Mouse (Mus musculus) stomach, embryonic 14.5 days (tissue): ENCODE results near the gene Gm17334. TPM values are rescaled to one million over a fixed set of nuclear protein-coding genes. Genes with fewer than 3 reads are reported as not detected.

ENCODE experiments used
- ATAC-seq: fragments of 200-750 bp; cut with Nextera tagmentation; 2 replicates; pipeline ENCODE4 v1.8.0; 2017; ENCODE audit warnings: low read depth, moderate TSS enrichment; ENCODE audit not compliant: insufficient number of reproducible peaks, insufficient read depth, low FRiP score
- H3K27ac ChIP-seq: fragments of 300-500 bp; sonication (generic); 2 replicates; pipeline ENCODE4 v1.5.1; 2014; ENCODE audit warnings: mild to moderate bottlenecking, low read length, moderate library complexity, mixed read lengths
- H3K27me3 ChIP-seq: fragments of 300-500 bp; sonication (generic); 2 replicates; pipeline ENCODE4 v1.6.1; 2014; ENCODE audit warnings: low read length, control low read depth, mixed read lengths; ENCODE audit not compliant: control insufficient read depth, insufficient read depth
- H3K36me3 ChIP-seq: fragments of 300-500 bp; sonication (generic); 2 replicates; pipeline ENCODE4 v1.6.1; 2014; ENCODE audit warnings: mild to moderate bottlenecking, control low read depth, low read length, moderate library complexity, mixed read lengths; ENCODE audit not compliant: control insufficient read depth, insufficient read depth
- H3K4me1 ChIP-seq: fragments of 300-500 bp; sonication (generic); 2 replicates; pipeline ENCODE4 v1.6.1; 2014; ENCODE audit warnings: low read length, control low read depth, mixed read lengths; ENCODE audit not compliant: control insufficient read depth, insufficient read depth
- H3K4me2 ChIP-seq: fragments of 300-500 bp; sonication (generic); replicated peaks from 2 replicates; pipeline ENCODE4 v1.6.1; 2014; ENCODE audit warnings: low read depth, low read length, control low read depth
- H3K4me3 ChIP-seq: fragments of 300-500 bp; sonication (generic); 2 replicates; pipeline ENCODE4 v1.5.1; 2014; ENCODE audit warnings: low read depth, low read length, control low read depth
- H3K9ac ChIP-seq: fragments of 300-500 bp; sonication (generic); replicated peaks from 2 replicates; pipeline ENCODE4 v1.6.1; 2014; ENCODE audit warnings: low read depth, mild to moderate bottlenecking, control low read depth, low read length, moderate library complexity, mixed read lengths
- H3K9me3 ChIP-seq: fragments of 300-500 bp; sonication (generic); 2 replicates; pipeline ENCODE4 v1.6.1; 2016; ENCODE audit warnings: low read depth, low read length, control low read depth; ENCODE audit not compliant: control insufficient read depth
- WGBS: fragments of 180-500 bp; shearing (Covaris S2); extraction: QIAGEN DNeasy Blood & Tissue Kit; methylation state at CpG from one replicate; pipeline ENCODE4 v1.1.7; 2014; 5-methylcytosine and 5-hydroxymethylcytosine counted together
- polyA plus RNA-seq: library from polyadenylated mRNA; unstranded; fragments of >200 nt; fragmentation: Nextera tagmentation; extraction: Ambion mirVana; gene quantifications from 2 replicates; pipeline ENCODE4 v1.2.1, GENCODE M21; 2014

The Gm17334 gene
- polyA plus RNA-seq, 1 experiment from 2014 or later: 0.46 TPM

DNA sequence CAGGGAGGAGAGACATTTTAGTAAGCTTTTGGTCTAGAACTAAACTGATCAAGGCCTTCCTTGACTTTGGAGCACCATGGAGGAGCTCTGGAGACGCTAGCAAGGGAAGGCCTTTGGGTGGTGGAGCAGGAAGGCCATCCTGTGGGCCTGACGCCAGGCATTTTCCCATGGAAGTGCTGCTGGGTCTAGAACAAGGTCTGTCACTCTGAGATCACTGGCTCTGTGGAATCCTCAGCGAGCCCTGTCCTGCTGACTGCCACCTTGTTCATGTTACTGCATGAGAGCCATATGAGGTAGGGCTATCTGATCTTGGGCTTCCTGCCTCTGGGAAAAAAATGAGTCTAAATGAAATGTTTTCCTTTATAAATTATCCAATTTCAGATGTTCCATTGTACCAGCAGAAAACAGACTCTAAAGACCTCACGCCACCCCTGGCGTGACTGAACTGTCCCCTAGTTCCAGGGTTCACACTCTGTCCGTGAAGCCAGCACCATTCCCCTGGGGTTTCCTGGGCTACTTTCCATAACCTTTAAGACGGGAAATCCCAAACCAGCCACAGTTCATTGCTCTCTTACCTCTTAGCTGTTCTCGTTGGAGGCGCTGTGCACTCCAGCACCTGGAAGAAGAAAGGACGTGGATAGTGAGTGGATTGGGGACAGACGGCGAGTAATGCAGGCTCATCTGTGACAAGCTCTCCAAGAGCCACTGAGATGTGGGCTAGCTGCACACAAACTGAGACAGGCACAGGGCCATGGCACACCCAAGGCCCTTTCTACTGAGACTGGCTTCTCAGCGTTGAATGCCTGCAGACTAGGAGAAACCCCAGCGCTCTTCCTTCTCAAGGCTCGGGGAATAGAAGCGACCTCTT, 40.2 kb upstream of the Gm17334 start:
- 82% methylated on average over 16 of the region's 16 CpGs for WGBS
- no peak for ATAC-seq
- H3K4me1 ChIP-seq: 0 out of 2 replicates have a peak, but pooled peaks cover 4% of the 10 kb centered on the region
- H3K4me2 ChIP-seq: no peak overlapping the region
- H3K9me3 ChIP-seq: no peaks in the 10 kb centered on the region
- no peak overlapping the region for H3K27ac ChIP-seq
- H3K36me3 ChIP-seq: no peaks in the 10 kb centered on the region
- H3K4me3 ChIP-seq: no peak overlapping the region
- H3K9ac ChIP-seq: no peak overlapping the region
- H3K27me3 ChIP-seq: no peaks in the 10 kb centered on the region

DNA sequence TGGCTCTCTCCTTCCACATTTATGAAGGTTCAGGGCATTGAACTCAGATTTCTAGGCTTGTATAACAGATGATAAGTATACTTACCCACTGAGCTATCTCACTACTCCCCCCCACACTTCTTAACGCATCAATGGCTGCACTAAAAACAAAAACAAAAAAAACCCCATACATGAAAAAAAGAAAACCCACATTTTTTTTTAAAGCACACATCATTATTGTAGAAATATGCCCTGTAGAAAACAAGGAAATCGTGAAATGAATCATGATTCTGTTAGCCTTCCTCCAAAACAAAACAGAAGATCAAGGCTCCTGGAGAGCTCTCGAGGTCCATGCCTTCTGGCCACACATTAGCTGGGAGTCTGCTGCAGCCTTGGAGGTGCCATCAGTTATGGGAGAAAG, 38.3 kb upstream of the Gm17334 start:
- 81% methylated on average over 3 of the region's 3 CpGs for WGBS
- 0 out of 2 replicates have a peak, but pooled peaks cover 4% of the 10 kb centered on the region for H3K4me1 ChIP-seq
- no peaks in the 10 kb centered on the region for H3K36me3 ChIP-seq
- H3K4me3 ChIP-seq: no peak overlapping the region
- H3K9me3 ChIP-seq: no peaks in the 10 kb centered on the region
- no peak overlapping the region for H3K9ac ChIP-seq
- H3K4me2 ChIP-seq: no peak overlapping the region
- no peaks in the 10 kb centered on the region for H3K27me3 ChIP-seq
- ATAC-seq: no peak
- H3K27ac ChIP-seq: no peak overlapping the region

DNA sequence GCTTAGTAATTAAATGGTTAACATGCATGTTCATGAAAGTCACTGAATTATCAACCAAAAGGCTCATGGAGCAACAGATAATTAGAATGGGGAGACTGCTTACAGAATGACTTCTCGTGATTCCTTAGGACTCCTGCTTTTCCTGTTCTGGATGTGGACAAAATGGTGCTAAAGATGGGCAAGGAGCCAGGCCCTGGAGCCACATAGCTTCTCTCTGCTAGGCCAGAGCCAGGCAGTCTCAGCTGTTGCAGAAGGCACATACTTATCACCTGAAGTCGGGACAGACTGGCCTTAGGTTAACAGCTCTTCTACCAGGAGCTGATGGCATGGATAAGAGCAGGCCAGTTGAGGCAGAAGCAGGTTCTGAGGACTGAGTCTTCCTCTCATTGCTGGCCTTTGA, 37.8 kb upstream of the Gm17334 start:
- Histone ChIP-seq H3K4me2 (no peak overlapping the region), H3K4me3 (no peak overlapping the region), H3K9me3 (no peaks in the 10 kb centered on the region), H3K27ac (no peak overlapping the region), H3K9ac (no peak overlapping the region), H3K36me3 (no peaks in the 10 kb centered on the region), H3K27me3 (no peaks in the 10 kb centered on the region), H3K4me1 (0 out of 2 replicates have a peak, but pooled peaks cover 4% of the 10 kb centered on the region)
- no peak for ATAC-seq
- 56% methylated on average over 2 of the region's 2 CpGs for WGBS

DNA sequence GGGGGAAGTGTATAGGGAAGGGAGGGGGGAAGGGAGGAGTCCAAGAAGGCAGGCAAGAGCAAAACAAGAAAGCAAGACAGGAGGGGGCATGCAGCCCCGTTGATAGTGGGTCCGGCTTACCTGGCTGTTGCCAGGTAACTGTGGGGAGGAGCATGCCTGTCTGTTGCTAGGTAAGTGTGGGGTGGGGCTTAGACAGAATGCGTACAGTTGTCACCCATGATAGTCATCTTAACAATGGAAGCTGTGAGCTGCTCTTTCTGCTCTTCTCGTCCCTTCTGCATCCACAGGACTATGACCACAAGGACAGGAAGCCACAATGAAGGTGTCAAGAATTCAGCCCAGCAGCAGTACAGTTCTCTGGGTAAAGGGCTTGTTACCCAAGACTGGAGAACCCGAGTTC, 37.2 kb upstream of the Gm17334 start:
- H3K4me1 ChIP-seq: 0 out of 2 replicates have a peak, but pooled peaks cover 4% of the 10 kb centered on the region
- no peak for ATAC-seq
- H3K4me2 ChIP-seq: no peak overlapping the region
- no peaks in the 10 kb centered on the region for H3K27me3 ChIP-seq
- 72% methylated on average over 5 of the region's 5 CpGs for WGBS
- no peaks in the 10 kb centered on the region for H3K9me3 ChIP-seq
- H3K36me3 ChIP-seq: no peaks in the 10 kb centered on the region
- no peak overlapping the region for H3K27ac ChIP-seq
- no peak overlapping the region for H3K4me3 ChIP-seq
- no peak overlapping the region for H3K9ac ChIP-seq

DNA sequence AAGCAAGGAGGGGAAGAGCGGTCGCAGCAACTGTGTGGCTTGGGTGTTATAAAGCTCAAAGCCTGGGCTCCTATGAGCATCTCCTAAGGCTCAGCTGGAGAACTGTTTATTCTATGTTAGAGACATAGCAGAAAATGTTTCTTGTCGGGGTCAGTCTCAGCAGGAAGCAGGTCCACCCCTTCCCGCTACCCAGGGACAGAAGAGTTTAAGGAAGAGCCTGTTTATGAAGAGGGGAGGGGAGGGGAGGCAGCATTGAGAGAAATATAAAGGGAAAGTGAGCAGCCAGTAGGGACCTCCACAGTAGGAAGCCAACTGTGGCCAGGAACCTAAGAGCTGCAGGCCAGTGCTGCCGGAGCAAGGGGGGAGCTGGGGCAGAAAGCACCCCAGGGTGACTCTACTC, 36.4 kb upstream of the Gm17334 start:
- H3K27ac ChIP-seq: no peak overlapping the region; the same call in 1 of the 2 replicates
- no peak; the same call in 1 of the 2 replicates for ATAC-seq

DNA sequence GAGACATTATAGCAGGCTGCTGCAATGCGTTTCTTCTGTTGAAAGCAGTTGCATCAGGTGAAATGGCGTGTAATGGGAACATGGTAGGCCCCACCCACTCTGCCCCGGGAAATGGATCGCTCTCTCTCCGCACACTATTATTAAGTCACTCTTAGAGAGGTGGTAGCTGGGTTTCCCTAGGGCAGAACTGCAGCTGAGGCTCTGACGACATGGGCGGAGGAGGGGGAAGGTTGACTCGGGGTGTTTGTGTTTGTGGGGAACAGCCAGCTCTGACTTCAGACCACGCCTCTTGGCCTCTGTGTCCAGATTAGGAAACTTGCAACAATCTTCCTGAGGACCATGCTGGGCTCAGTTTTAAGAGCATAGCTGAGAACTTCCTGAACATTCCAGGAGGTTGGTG, 32.8 kb upstream of the Gm17334 start:
- ATAC-seq: no peak
- 0 out of 2 replicates have a peak, but pooled peaks cover 4% of the 10 kb centered on the region for H3K4me1 ChIP-seq
- no peak overlapping the region for H3K27ac ChIP-seq
- 78% methylated on average over 9 of the region's 9 CpGs for WGBS
- no peak overlapping the region for H3K9ac ChIP-seq
- no peaks in the 10 kb centered on the region for H3K27me3 ChIP-seq
- H3K9me3 ChIP-seq: no peaks in the 10 kb centered on the region
- H3K36me3 ChIP-seq: no peaks in the 10 kb centered on the region
- H3K4me2 ChIP-seq: no peak overlapping the region
- H3K4me3 ChIP-seq: no peak overlapping the region

More for the DNA sequence above, 36.4 kb upstream of the Gm17334 start:
- WGBS: 41% methylated on average over 5 of the region's 5 CpGs
- Histone ChIP-seq H3K9ac (no peak overlapping the region), H3K4me1 (0 out of 2 replicates have a peak, but pooled peaks cover 4% of the 10 kb centered on the region), H3K9me3 (no peaks in the 10 kb centered on the region), H3K4me2 (no peak overlapping the region), H3K4me3 (no peak overlapping the region), H3K36me3 (no peaks in the 10 kb centered on the region), H3K27me3 (no peaks in the 10 kb centered on the region)

DNA sequence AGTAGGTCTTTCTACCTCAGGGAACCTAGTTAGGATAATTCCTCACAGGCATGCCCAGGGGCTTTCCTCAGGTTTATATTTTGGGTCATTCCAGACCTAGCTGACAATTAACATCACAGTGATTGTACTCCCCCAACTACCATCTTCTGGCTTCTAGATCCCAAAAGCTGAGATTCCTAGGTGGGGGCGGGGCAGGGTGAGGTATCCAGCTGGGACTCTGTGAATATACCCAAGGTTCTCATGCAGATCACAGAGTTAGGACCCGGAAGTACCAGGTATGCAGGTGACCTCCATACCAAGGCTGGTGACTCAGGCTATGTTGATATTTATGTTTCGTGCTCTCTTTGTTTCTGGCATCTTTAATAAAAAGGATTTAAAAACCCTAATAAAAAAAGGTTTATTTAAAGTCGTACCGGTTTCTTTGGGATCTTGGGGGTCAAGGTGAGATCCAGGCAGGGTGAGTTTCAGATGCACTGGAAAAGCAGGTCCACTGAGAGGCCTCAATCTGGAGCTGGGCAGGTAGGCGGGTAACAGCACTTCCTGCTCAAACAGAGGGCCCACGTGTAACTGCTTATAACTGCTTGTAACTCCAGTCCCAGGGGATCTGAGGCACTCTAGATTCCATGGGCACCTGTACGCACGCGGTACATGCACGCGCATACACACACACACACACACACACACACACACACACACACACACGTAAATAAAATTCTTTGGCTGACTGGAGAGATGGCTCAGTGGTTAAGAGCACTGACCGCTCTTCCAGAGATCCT, 31.8 kb upstream of the Gm17334 start:
- Histone ChIP-seq H3K4me3 (no peak overlapping the region), H3K4me2 (no peak overlapping the region), H3K27me3 (no peaks in the 10 kb centered on the region), H3K4me1 (0 out of 2 replicates have a peak, but pooled peaks cover 3% of the 10 kb centered on the region), H3K36me3 (no peaks in the 10 kb centered on the region), H3K9me3 (no peaks in the 10 kb centered on the region), H3K27ac (no peak overlapping the region), H3K9ac (no peak overlapping the region)
- 79% methylated on average over 14 of the region's 14 CpGs for whole genome bisulfite sequencing
- no peak for ATAC-seq

DNA sequence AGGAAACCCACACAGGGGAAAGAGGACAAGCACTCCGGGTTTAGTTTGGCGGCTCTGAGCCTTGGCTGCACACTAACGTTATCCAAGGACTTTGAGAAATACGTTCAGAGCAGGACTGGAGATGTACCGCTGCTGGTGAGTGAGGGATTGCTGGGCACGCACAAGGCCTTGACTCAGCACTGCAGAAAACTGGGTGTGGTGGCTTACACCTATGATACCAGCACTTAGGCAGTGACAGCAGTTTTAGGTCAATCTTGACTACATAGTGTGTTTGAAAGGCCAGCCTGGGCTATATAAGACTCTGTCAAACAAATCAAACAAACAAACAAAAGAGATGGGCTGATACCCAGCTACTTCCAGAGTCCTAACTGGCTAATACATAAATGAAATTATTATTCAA, 30.5 kb upstream of the Gm17334 start:
- Histone ChIP-seq H3K27me3 (no peaks in the 10 kb centered on the region), H3K4me3 (no peak overlapping the region), H3K4me1 (no peaks in the 10 kb centered on the region), H3K36me3 (no peaks in the 10 kb centered on the region), H3K4me2 (no peak overlapping the region), H3K9ac (no peak overlapping the region), H3K9me3 (no peaks in the 10 kb centered on the region), H3K27ac (no peak overlapping the region)
- ATAC-seq: no peak
- WGBS: 80% methylated on average over 6 of the region's 6 CpGs
